Mouse (Mus musculus) cerebellum, adult 2 months (tissue): ENCODE results near the gene Crybg2.

Experiments
- CTCF ChIP-seq: fragments of 200-500 bp; IDR thresholded peaks from 2 replicates; pipeline ENCODE4 v1.5.1; 2011; ENCODE audit warnings: low read depth, mild to moderate bottlenecking, control low read depth, low read length, moderate library complexity, borderline replicate concordance; ENCODE audit not compliant: insufficient read depth
- POLR2A ChIP-seq: fragments of 200-500 bp; IDR thresholded peaks from 2 replicates; pipeline ENCODE4 v1.6.1; 2011; ENCODE audit warnings: low read length, control low read depth, borderline replicate concordance; ENCODE audit not compliant: insufficient read depth

- no peak for TF ChIP-seq CTCF
- no peak for TF ChIP-seq POLR2A
These were observed 67.2 kb downstream of the Crybg2 start for GRCm38 (mm10) chr4:134127793-134128192.
